Mouse (Mus musculus): ENCODE measurements at regions not wholly inside any gene's neighbourhood (a gene's known extent, or its start where the extent isn't known, plus 50 kb on each side); places are given as distances from the start of the nearest gene placed in this dataset.

DNA sequence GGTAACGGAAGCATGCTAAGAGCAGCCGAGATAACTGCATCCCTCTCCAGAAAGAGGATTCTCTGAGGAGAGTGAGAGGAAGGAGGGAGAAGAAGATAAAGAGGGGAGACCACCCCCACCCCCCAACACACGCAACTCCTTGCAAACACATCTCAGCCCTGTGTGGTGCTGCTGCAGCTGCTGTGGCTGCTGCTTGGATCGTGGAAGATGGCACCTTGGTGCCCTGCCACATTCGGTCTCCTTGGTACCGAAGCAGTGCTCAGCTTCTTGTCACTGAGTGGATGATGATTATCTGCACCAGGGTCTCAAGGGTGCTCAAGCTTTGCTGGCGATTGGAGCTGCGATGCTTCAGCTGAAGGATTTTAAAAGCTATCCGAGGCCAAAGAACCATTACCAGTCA, 204.7 kb downstream of the Bcl11a start:
- TF ChIP-seq EP300 (IDR thresholded peaks at IDR 0.05; ENCODE audit: low read depth): no peak
- TF ChIP-seq CTCF (IDR thresholded peaks at IDR 0.05; ENCODE audit: low read depth): no peak
